Mouse (Mus musculus): ENCODE data around the gene Asic1.
"Not testable (repeated sequence)": the region's sequence is repeated elsewhere in the genome, so short reads cannot be mapped to it uniquely, and the experiment has no call there.

The Asic1 gene

GRCm38 (mm10) chr15:99719865-99720264 is 49.7 kb downstream of the Asic1 start:
- DNase-seq (ENCODE audit: low spot score), result no peak

GRCm38 (mm10) chr15:99721921-99722743 is 52.0 kb downstream of the Asic1 start:
- DNase-seq (ENCODE audit: low spot score), result no peak

- DNase-seq (ENCODE audit: low spot score), result no peak
These were observed 52.9 kb downstream of the Asic1 start for GRCm38 (mm10) chr15:99723120-99723514.

- peak; percentile 44 for DNase-seq (ENCODE audit: low spot score)
These were observed 53.5 kb downstream of the Asic1 start for GRCm38 (mm10) chr15:99723515-99724291.

- DNase-seq (ENCODE audit: low spot score), result peak; percentile 91
These were observed 54.3 kb downstream of the Asic1 start for GRCm38 (mm10) chr15:99724292-99725021.

GRCm38 (mm10) chr15:99725341-99726155 is 55.4 kb downstream of the Asic1 start, which contains the start of gene Cox14:
Cox14 (plus strand) TSS chr15:99725618.
- DNase-seq (ENCODE audit: low spot score), result peak; percentile 100

GRCm38 (mm10) chr15:99726549-99726948 is 56.4 kb downstream of the Asic1 start:
- DNase-seq (ENCODE audit: low spot score), result no peak

- DNase-seq (ENCODE audit: low spot score), result not testable (repeated sequence)
These were observed 56.9 kb downstream of the Asic1 start for GRCm38 (mm10) chr15:99727039-99727438.

GRCm38 (mm10) chr15:99727525-99727924 is 57.4 kb downstream of the Asic1 start:
- no peak for DNase-seq (ENCODE audit: low spot score)

GRCm38 (mm10) chr15:99728211-99728610 is 58.0 kb downstream of the Asic1 start:
- no peak for DNase-seq (ENCODE audit: low spot score)

- no peak for DNase-seq (ENCODE audit: low spot score)
These were observed 59.1 kb downstream of the Asic1 start for GRCm38 (mm10) chr15:99729056-99729783.

GRCm38 (mm10) chr15:99731167-99731566 is 61.0 kb downstream of the Asic1 start:
- no peak for DNase-seq (ENCODE audit: low spot score)

GRCm38 (mm10) chr15:99731678-99732077 is 61.5 kb downstream of the Asic1 start:
- no peak for DNase-seq (ENCODE audit: low spot score)

- DNase-seq (ENCODE audit: low spot score), result no peak
These were observed 63.0 kb downstream of the Asic1 start for GRCm38 (mm10) chr15:99733186-99733585.

- DNase-seq (ENCODE audit: low spot score), result no peak
These were observed 65.5 kb downstream of the Asic1 start for GRCm38 (mm10) chr15:99735631-99736030.

GRCm38 (mm10) chr15:99736675-99737074 is 66.5 kb downstream of the Asic1 start:
- no peak for DNase-seq (ENCODE audit: low spot score)

- no peak for DNase-seq (ENCODE audit: low spot score)
These were observed 70.1 kb downstream of the Asic1 start for GRCm38 (mm10) chr15:99740229-99740628.

Data from MN1 (cell line).